8 mouse cellular contexts compared by ENCODE assay signal in genomic region chr4:155222552-155222840, GRCm38 (mm10). TPM values are rescaled to one million over a fixed set of nuclear protein-coding genes. Genes with fewer than 3 reads are reported as not detected.
A peak's percentile ranks its signal among the peaks of the same experiment; 100 is the strongest.
DNase-seq lines count a peak whose midpoint lies in the region; ATAC-seq and TF ChIP-seq lines count a peak whose summit lies in the region.

Ski (minus strand) TSS chr4:155222592.

- 0% methylated on average over 2 of the region's 63 CpGs for WGBS in heart, embryonic 13.5 days
- WGBS in neural tube, embryonic 13.5 days, result under 1% methylated on average over 32 of the region's 63 CpGs

- peak within 1 kb of the TSS; percentile 99 for H3K9ac ChIP-seq in heart, embryonic 13.5 days
- peak within 1 kb of the TSS; percentile 98 for H3K9ac ChIP-seq in neural tube, embryonic 13.5 days

- no peak for TF ChIP-seq CTCF in layer of hippocampus, adult 2 months (conservative IDR thresholded peaks at IDR 0.05)
- no peak for TF ChIP-seq CTCF in brain, embryonic 14.5 days (IDR thresholded peaks at IDR 0.05; ENCODE audit: borderline replicate concordance, extremely low read depth, insufficient read depth, insufficient read length)

- H3K36me3 ChIP-seq in heart, embryonic 13.5 days, result 0 out of 2 replicates have a peak, but pooled peaks cover 2% of the 10 kb centered on the region
- H3K36me3 ChIP-seq in neural tube, embryonic 13.5 days, result no peaks in the 10 kb centered on the region

- no peaks in the 10 kb centered on the region for H3K9me3 ChIP-seq in heart, embryonic 13.5 days
- no peaks in the 10 kb centered on the region for H3K9me3 ChIP-seq in neural tube, embryonic 13.5 days

- ATAC-seq in heart, embryonic 13.5 days (ENCODE audit: extremely low read depth, insufficient number of reproducible peaks, low FRiP score, low TSS enrichment), result no peak
- no peak for ATAC-seq in neural tube, embryonic 13.5 days (ENCODE audit: low read depth)

- TF ChIP-seq POLR2A in brain, embryonic 14.5 days (IDR thresholded peaks at IDR 0.05; ENCODE audit: borderline replicate concordance, extremely low read depth, insufficient read depth, insufficient read length, poor library complexity, severe bottlenecking), result no peak

- no peak for DNase-seq in layer of hippocampus, adult 2 months (ENCODE audit: low spot score in 2 of 2)
- DNase-seq in layer of hippocampus, adult 11-12 months (ENCODE audit: low spot score), result no peak
- no peak for DNase-seq in brain, embryonic 14.5 days (ENCODE audit: low read depth)
- DNase-seq in left cerebral cortex, postnatal 14 days (ENCODE audit: low spot score in 2 of 2), result no peak
- DNase-seq in embryo, embryonic 10 days (ENCODE audit: low spot score), result no peak
- DNase-seq in kidney, adult 8-10 months, result no peak

- H3K27ac ChIP-seq in layer of hippocampus, adult 2 months, result peak within 1 kb of the TSS; percentile 99
- H3K27ac ChIP-seq in heart, embryonic 13.5 days (replicated peaks), result peak within 1 kb of the TSS; percentile 96
- peak within 1 kb of the TSS; percentile 97 for H3K27ac ChIP-seq in neural tube, embryonic 13.5 days (replicated peaks)

- H3K4me1 ChIP-seq in heart, embryonic 13.5 days, result peaks cover 43% of the 10 kb centered on the region
- peaks cover 51% of the 10 kb centered on the region for H3K4me1 ChIP-seq in neural tube, embryonic 13.5 days (replicated peaks)

- intact Hi-C loops in left cerebral cortex, postnatal 14 days (cut with DNase I), result loop anchor here (5.0 kb wide), 1 partner anchor 60 kb away; no protein-coding TSS in a partner anchor

- H3K27me3 ChIP-seq in heart, embryonic 13.5 days (replicated peaks), result no peaks in the 10 kb centered on the region
- H3K27me3 ChIP-seq in neural tube, embryonic 13.5 days, result no peaks in the 10 kb centered on the region

- H3K4me2 ChIP-seq in heart, embryonic 13.5 days, result peak within 1 kb of the TSS; percentile 97
- peak within 1 kb of the TSS; percentile 100 for H3K4me2 ChIP-seq in neural tube, embryonic 13.5 days

- H3K4me3 ChIP-seq in layer of hippocampus, adult 2 months, result peak within 1 kb of the TSS; percentile 81
- peak within 1 kb of the TSS; percentile 95 for H3K4me3 ChIP-seq in heart, embryonic 13.5 days
- H3K4me3 ChIP-seq in neural tube, embryonic 13.5 days, result peak within 1 kb of the TSS; percentile 84

RNA-seq across cellular contexts. Expression of gene Ski, which starts in this region (rescaled TPM):
- total RNA-seq in layer of hippocampus, adult 2 months (2021), result 100 to 1,000 TPM; 128 to 136 TPM
- 38.6 and 55.2 TPM in 2 replicates for polyA plus RNA-seq in brain, embryonic 14.5 days (2012; rRNA removed)
- 10.1 and 10.2 TPM in 2 replicates for polyA plus RNA-seq in heart, embryonic 13.5 days (2015; fragmentation: Nextera tagmentation; extraction: Ambion mirVana)
- 100 to 1,000 TPM; 110 to 111 TPM for total RNA-seq in left cerebral cortex, postnatal 14 days (2021)
- 11.3 and 12.2 TPM in 2 replicates for polyA plus RNA-seq in neural tube, embryonic 13.5 days (2015; fragmentation: Nextera tagmentation; extraction: Ambion mirVana)
